Mouse (Mus musculus): ENCODE data around the gene Cntrl. TPM values are rescaled to one million over a fixed set of nuclear protein-coding genes. Genes with fewer than 3 reads are reported as not detected.

The Cntrl gene
- polyA plus RNA-seq, 1 experiment from 2014 or later: 21.3 TPM

DNA sequence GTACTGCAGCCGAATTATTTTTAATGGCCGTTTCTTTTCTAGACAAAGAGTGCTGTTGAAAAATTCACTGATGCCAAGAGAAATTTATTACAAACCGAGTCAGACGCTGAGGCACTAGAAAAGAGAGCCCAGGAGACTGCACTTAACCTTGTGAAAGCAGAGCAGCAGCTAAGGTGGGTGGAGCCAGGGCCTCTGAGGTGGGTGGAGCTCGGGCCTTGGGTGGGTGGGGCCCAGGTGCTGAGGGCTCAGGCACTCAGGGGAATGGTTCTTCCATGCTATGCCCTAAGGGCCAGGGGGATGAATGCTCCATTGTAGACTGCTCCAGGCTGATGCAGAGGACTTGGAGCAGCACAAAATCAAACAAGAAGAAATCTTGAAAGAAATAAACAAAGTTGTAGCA, 50.9 kb downstream of the Cntrl start:
- WGBS: 55% methylated on average over 5 of the region's 5 CpGs
- no peak for ATAC-seq (replicated peaks; ENCODE audit: extremely low read depth, insufficient read depth, low FRiP score)
- H3K9ac ChIP-seq (ENCODE audit: low read length): no peak overlapping the region
- no peaks in the 10 kb centered on the region for H3K9me3 ChIP-seq (replicated peaks; ENCODE audit: control insufficient read depth, low read length)
- no peak overlapping the region for H3K27ac ChIP-seq (ENCODE audit: low read length)
- peaks cover 37% of the 10 kb centered on the region for H3K36me3 ChIP-seq (ENCODE audit: control insufficient read depth, insufficient read depth)
- no peaks in the 10 kb centered on the region; the same call in none of the 2 replicates for H3K4me1 ChIP-seq (ENCODE audit: control insufficient read depth, insufficient read depth, low read length)
- H3K4me3 ChIP-seq (ENCODE audit: low read length): no peak overlapping the region
- no peak overlapping the region for H3K4me2 ChIP-seq (ENCODE audit: low read depth, low read length)
- H3K27me3 ChIP-seq (ENCODE audit: control insufficient read depth, insufficient read depth, low read length): no peaks in the 10 kb centered on the region

DNA sequence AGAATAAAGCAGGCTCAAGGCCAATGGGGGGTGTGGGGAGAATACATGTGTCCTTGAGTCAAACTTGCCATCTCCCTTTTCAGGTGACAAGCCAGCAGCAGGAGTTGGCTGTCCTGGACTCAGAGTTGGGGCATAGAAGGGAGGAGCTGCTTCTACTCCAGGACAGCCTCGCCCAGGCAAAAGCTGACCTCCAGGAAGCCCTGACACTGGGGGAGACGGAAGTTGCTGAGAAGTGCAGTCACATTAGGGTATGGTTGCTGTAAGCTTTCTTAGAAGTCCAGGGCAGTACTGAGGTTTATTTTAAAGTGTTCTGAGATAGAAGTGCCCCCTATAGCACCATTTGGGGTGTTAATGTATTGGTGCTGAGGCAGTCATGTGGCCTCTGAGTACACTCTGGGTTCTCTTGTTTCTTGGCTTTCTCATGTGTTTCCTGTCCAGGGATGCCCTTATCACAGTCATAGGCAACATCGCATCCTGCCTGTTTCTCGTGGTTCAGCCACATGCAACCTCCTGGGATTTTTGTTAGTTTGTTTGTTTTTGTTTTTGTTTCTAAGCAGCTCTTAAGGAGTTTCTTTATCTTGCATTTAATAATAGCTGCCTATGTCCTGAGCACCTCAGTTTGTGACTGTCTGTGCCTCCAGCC, 52.7 kb downstream of the Cntrl start:
- Histone ChIP-seq H3K36me3 (ENCODE audit: control insufficient read depth, insufficient read depth) (peaks cover 48% of the 10 kb centered on the region), H3K9me3 (replicated peaks; ENCODE audit: control insufficient read depth, low read length) (no peaks in the 10 kb centered on the region), H3K9ac (ENCODE audit: low read length) (no peak overlapping the region), H3K27ac (ENCODE audit: low read length) (peak overlapping the region; percentile 14; the same call in 1 of the 2 replicates), H3K4me2 (ENCODE audit: low read depth, low read length) (no peak overlapping the region), H3K4me3 (ENCODE audit: low read length) (no peak overlapping the region), H3K27me3 (ENCODE audit: control insufficient read depth, insufficient read depth, low read length) (no peaks in the 10 kb centered on the region), H3K4me1 (ENCODE audit: control insufficient read depth, insufficient read depth, low read length) (no peaks in the 10 kb centered on the region; the same call in none of the 2 replicates)
- no peak for ATAC-seq (replicated peaks; ENCODE audit: extremely low read depth, insufficient read depth, low FRiP score)
- 57% methylated on average over 4 of the region's 4 CpGs for WGBS

- Histone ChIP-seq H3K4me1 (ENCODE audit: control insufficient read depth, insufficient read depth, low read length) (no peaks in the 10 kb centered on the region; the same call in 1 of the 2 replicates), H3K27me3 (ENCODE audit: control insufficient read depth, insufficient read depth, low read length) (no peaks in the 10 kb centered on the region), H3K9me3 (replicated peaks; ENCODE audit: control insufficient read depth, low read length) (no peaks in the 10 kb centered on the region), H3K4me3 (ENCODE audit: low read length) (no peak overlapping the region), H3K27ac (ENCODE audit: low read length) (no peak overlapping the region), H3K4me2 (ENCODE audit: low read depth, low read length) (no peak overlapping the region), H3K9ac (ENCODE audit: low read length) (no peak overlapping the region), H3K36me3 (ENCODE audit: control insufficient read depth, insufficient read depth) (peaks cover 53% of the 10 kb centered on the region)
- 91% methylated on average over 5 of the region's 5 CpGs for WGBS
- ATAC-seq (replicated peaks; ENCODE audit: extremely low read depth, insufficient read depth, low FRiP score): no peak
Measured at GRCm38 (mm10) chr2:35163396-35163795, 54.1 kb downstream of the Cntrl start.

DNA sequence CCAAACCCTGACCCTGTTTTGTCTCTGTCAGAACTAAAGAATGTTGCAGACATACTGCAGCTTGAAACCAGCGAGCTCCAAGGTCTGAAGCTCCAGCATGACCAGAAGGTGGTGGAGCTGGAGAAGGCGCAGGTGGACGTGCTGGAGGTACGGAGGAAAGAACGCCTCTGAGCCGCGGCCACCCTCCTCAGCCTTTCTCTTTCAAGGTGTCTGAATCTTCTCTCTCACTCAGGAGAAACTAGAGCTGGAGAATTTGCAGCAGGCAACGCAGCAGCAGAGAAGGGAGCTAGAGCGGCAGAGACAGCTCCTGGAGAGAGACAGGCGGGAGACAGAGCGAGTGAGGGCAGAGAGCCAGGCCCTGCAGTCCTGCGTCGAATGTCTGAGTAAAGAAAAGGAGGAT, 56.1 kb downstream of the Cntrl start:
- no peaks in the 10 kb centered on the region; the same call in 1 of the 2 replicates for H3K4me1 ChIP-seq (ENCODE audit: control insufficient read depth, insufficient read depth, low read length)
- peaks cover 56% of the 10 kb centered on the region for H3K36me3 ChIP-seq (ENCODE audit: control insufficient read depth, insufficient read depth)
- H3K4me3 ChIP-seq (ENCODE audit: low read length): no peak overlapping the region
- no peak for ATAC-seq (replicated peaks; ENCODE audit: extremely low read depth, insufficient read depth, low FRiP score)
- 93% methylated on average over 13 of the region's 13 CpGs for WGBS
- no peak overlapping the region for H3K9ac ChIP-seq (ENCODE audit: low read length)
- no peak overlapping the region for H3K4me2 ChIP-seq (ENCODE audit: low read depth, low read length)
- no peaks in the 10 kb centered on the region for H3K9me3 ChIP-seq (replicated peaks; ENCODE audit: control insufficient read depth, low read length)
- no peaks in the 10 kb centered on the region for H3K27me3 ChIP-seq (ENCODE audit: control insufficient read depth, insufficient read depth, low read length)
- no peak overlapping the region for H3K27ac ChIP-seq (ENCODE audit: low read length)

DNA sequence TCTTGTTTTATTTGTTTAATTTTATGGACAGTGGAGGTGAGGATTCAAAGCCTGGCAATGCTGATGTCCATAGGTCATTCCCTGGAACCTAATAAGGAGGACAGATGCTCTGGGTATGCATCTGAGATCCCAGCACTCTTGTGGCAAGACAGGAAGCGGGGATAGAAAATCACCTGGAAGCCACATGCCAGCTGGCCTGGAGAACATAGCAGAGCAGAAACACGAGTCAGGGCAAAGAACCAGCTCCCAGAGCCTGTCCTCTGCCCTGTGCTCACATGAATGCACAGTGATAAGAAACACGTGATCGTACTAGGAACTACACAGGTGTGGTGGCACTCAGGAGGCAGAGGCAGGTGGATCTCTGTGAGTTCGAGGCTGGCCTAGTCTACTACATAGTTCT, 57.5 kb downstream of the Cntrl start:
- H3K9ac ChIP-seq (ENCODE audit: low read length): no peak overlapping the region
- WGBS: 90% methylated on average over 5 of the region's 5 CpGs
- no peak for ATAC-seq (replicated peaks; ENCODE audit: extremely low read depth, insufficient read depth, low FRiP score)
- H3K27me3 ChIP-seq (ENCODE audit: control insufficient read depth, insufficient read depth, low read length): no peaks in the 10 kb centered on the region
- H3K4me1 ChIP-seq (ENCODE audit: control insufficient read depth, insufficient read depth, low read length): peaks cover 7% of the 10 kb centered on the region
- H3K36me3 ChIP-seq (ENCODE audit: control insufficient read depth, insufficient read depth): peaks cover 63% of the 10 kb centered on the region
- no peak overlapping the region for H3K4me2 ChIP-seq (ENCODE audit: low read depth, low read length)
- H3K4me3 ChIP-seq (ENCODE audit: low read length): no peak overlapping the region
- no peaks in the 10 kb centered on the region for H3K9me3 ChIP-seq (replicated peaks; ENCODE audit: control insufficient read depth, low read length)
- H3K27ac ChIP-seq (ENCODE audit: low read length): no peak overlapping the region

DNA sequence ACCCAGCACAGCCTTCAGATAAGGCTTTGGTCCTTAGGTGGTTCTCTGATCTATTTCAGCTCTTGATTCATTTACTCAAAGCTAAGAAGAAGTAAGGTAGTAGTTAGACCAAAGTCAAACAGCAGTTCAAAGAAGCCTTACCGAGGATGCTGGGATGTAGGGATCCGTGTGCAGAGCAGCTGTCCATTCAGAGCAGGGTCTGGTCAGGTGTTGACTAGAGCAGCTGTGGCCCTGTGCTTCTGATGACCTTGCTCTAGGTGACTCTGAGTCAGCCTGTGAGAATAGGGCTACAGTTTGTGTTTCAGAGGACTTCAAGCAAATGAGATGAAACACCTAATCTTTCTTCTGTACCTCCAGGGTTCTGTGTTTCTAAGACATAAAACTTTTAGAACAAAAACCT, 60.2 kb downstream of the Cntrl start:
- no peaks in the 10 kb centered on the region for H3K9me3 ChIP-seq (replicated peaks; ENCODE audit: control insufficient read depth, low read length)
- no peaks in the 10 kb centered on the region for H3K27me3 ChIP-seq (ENCODE audit: control insufficient read depth, insufficient read depth, low read length)
- peaks cover 12% of the 10 kb centered on the region for H3K4me1 ChIP-seq (ENCODE audit: control insufficient read depth, insufficient read depth, low read length)
- H3K36me3 ChIP-seq (ENCODE audit: control insufficient read depth, insufficient read depth): peaks cover 57% of the 10 kb centered on the region
- no peak overlapping the region for H3K9ac ChIP-seq (ENCODE audit: low read length)
- no peak overlapping the region for H3K4me3 ChIP-seq (ENCODE audit: low read length)
- WGBS: 72% methylated on average over 2 of the region's 2 CpGs
- H3K27ac ChIP-seq (ENCODE audit: low read length): no peak overlapping the region
- no peak for ATAC-seq (replicated peaks; ENCODE audit: extremely low read depth, insufficient read depth, low FRiP score)
- no peak overlapping the region for H3K4me2 ChIP-seq (ENCODE audit: low read depth, low read length)

DNA sequence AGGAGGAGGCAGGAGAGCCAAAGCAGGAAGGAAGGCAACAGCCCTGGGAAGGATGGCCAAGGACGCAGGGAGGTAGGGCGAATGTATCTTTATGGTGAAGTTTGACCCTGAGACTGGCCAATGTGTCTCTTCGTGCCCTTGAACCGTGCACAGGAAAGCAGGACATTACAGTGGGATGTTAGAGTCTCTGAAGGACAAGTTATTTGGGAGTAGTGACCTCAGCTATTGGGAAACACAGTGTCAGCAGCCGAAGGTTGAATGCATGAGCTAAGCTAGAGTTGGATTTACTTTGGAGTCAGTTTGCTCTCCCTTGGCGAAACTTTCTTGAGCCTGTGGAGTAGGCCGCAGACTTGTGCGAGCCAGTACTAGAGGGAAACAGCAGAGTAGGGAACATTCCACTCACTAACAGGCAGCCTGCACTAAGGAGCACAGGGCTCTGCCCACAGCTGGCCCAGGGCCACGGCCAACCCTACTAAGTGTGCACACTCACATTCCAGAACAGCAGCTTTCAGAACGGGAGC, 62.1 kb downstream of the Cntrl start:
- peaks cover 61% of the 10 kb centered on the region for H3K36me3 ChIP-seq (ENCODE audit: control insufficient read depth, insufficient read depth)
- H3K9me3 ChIP-seq (replicated peaks; ENCODE audit: control insufficient read depth, low read length): no peaks in the 10 kb centered on the region
- 57% methylated on average over 10 of the region's 10 CpGs for WGBS
- H3K27ac ChIP-seq (ENCODE audit: low read length): peak overlapping the region; percentile 92
- peaks cover 12% of the 10 kb centered on the region for H3K4me1 ChIP-seq (ENCODE audit: control insufficient read depth, insufficient read depth, low read length)
- ATAC-seq (replicated peaks; ENCODE audit: extremely low read depth, insufficient read depth, low FRiP score): peak; percentile 93
- H3K4me2 ChIP-seq (ENCODE audit: low read depth, low read length): no peak overlapping the region
- H3K27me3 ChIP-seq (ENCODE audit: control insufficient read depth, insufficient read depth, low read length): no peaks in the 10 kb centered on the region
- H3K9ac ChIP-seq (ENCODE audit: low read length): peak overlapping the region; percentile 52
- no peak overlapping the region for H3K4me3 ChIP-seq (ENCODE audit: low read length)

DNA sequence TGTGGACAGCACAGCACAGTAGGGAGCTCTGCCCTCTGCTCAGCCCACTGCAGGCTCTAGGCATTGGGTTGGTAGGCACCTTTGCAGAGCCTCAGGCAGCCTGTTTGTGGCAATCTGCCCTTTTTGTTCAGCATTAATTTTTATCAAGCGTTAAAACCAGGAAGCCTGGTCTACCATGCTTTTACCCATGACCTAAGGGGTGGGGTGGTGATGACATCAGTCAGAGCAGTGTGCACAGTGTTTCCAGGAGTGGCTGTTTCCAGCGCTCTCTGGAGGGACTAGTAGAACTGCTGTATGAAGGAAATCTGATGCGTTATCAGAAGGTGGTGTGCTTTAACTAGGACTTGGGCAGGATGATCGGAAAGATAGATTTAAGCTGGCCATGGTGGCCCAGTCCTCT, 63.0 kb downstream of the Cntrl start:
- Histone ChIP-seq H3K4me1 (ENCODE audit: control insufficient read depth, insufficient read depth, low read length) (peaks cover 12% of the 10 kb centered on the region), H3K4me2 (ENCODE audit: low read depth, low read length) (no peak overlapping the region), H3K27me3 (ENCODE audit: control insufficient read depth, insufficient read depth, low read length) (no peaks in the 10 kb centered on the region), H3K9ac (ENCODE audit: low read length) (no peak overlapping the region), H3K27ac (ENCODE audit: low read length) (peak overlapping the region; percentile 92), H3K4me3 (ENCODE audit: low read length) (no peak overlapping the region), H3K9me3 (replicated peaks; ENCODE audit: control insufficient read depth, low read length) (no peaks in the 10 kb centered on the region), H3K36me3 (ENCODE audit: control insufficient read depth, insufficient read depth) (peaks cover 55% of the 10 kb centered on the region)
- 78% methylated on average over 4 of the region's 4 CpGs for WGBS
- 0 out of 2 replicates have a peak, but pooled peaks have one; percentile 11 for ATAC-seq (replicated peaks; ENCODE audit: extremely low read depth, insufficient read depth, low FRiP score)

DNA sequence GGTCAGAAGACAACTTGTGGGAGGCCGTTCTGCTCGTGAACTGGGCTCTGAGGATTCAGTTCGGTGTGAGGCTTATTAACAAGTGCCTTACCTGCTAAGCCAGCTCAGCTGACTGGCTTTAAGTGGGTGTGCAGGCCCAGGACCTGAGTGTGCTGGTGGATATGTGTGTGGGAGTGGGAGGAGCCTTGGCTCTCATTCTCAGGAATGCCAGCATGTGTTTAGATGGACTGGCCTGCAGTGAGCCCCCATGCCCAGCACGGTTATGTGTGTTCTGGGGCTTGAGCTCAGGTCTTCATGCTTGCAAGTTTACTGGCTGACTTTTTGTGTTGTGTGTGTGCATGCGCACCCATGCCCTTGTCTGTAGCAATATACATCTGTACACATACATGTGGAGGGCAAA, 64.4 kb downstream of the Cntrl start:
- no peak for ATAC-seq (replicated peaks; ENCODE audit: extremely low read depth, insufficient read depth, low FRiP score)
- no peak overlapping the region for H3K27ac ChIP-seq (ENCODE audit: low read length)

More for the DNA sequence above, 64.4 kb downstream of the Cntrl start:
- H3K9me3 ChIP-seq (replicated peaks; ENCODE audit: control insufficient read depth, low read length): no peaks in the 10 kb centered on the region
- WGBS: 92% methylated on average over 5 of the region's 5 CpGs
- peaks cover 13% of the 10 kb centered on the region for H3K4me1 ChIP-seq (ENCODE audit: control insufficient read depth, insufficient read depth, low read length)
- H3K9ac ChIP-seq (ENCODE audit: low read length): no peak overlapping the region
- H3K4me2 ChIP-seq (ENCODE audit: low read depth, low read length): no peak overlapping the region
- no peaks in the 10 kb centered on the region for H3K27me3 ChIP-seq (ENCODE audit: control insufficient read depth, insufficient read depth, low read length)
- no peak overlapping the region for H3K4me3 ChIP-seq (ENCODE audit: low read length)
- H3K36me3 ChIP-seq (ENCODE audit: control insufficient read depth, insufficient read depth): peaks cover 55% of the 10 kb centered on the region
